Mouse (Mus musculus) hindbrain, embryonic 10.5 days (tissue): ENCODE data around the gene Gxylt1. TPM values are rescaled to one million over a fixed set of nuclear protein-coding genes. Genes with fewer than 3 reads are reported as not detected.
"Not testable (repeated sequence)": the region's sequence is repeated elsewhere in the genome, so short reads cannot be mapped to it uniquely, and the experiment has no call there.

Source experiments
- DNase-seq: peaks from one replicate; pipeline ENCODE4 v3.0.0-alpha.2; 2017; ENCODE audit warnings: low spot score
- H3K27ac ChIP-seq: fragments of 300-500 bp; sonication (generic); 2 replicates; pipeline ENCODE4 v1.5.1; 2016; ENCODE audit warnings: mild to moderate bottlenecking, moderate library complexity
- H3K27me3 ChIP-seq: fragments of 300-500 bp; sonication (generic); 2 replicates; pipeline ENCODE4 v1.6.1; 2016; ENCODE audit warnings: mild to moderate bottlenecking; ENCODE audit not compliant: poor library complexity, insufficient read depth, severe bottlenecking
- H3K36me3 ChIP-seq: fragments of 300-500 bp; sonication (generic); 2 replicates; pipeline ENCODE4 v1.6.1; 2016; ENCODE audit warnings: mild to moderate bottlenecking, moderate library complexity
- H3K4me1 ChIP-seq: fragments of 300-500 bp; sonication (generic); replicated peaks from 2 replicates; pipeline ENCODE4 v1.6.1; 2016; ENCODE audit warnings: mild to moderate bottlenecking
- H3K4me3 ChIP-seq: fragments of 300-500 bp; sonication (generic); 2 replicates; pipeline ENCODE4 v1.5.1; 2016; ENCODE audit warnings: mild to moderate bottlenecking, moderate library complexity
- H3K9me3 ChIP-seq: fragments of 300-500 bp; sonication (generic); 2 replicates; pipeline ENCODE4 v1.6.1; 2016; ENCODE audit warnings: mild to moderate bottlenecking, moderate library complexity
- WGBS: fragments of 180-500 bp; shearing (Covaris S2); methylation state at CpG from one replicate; pipeline ENCODE4 v1.1.7; 2016; 5-methylcytosine and 5-hydroxymethylcytosine counted together
- polyA plus RNA-seq: library from polyadenylated mRNA; unstranded; fragments of >200 nt; fragmentation: Nextera tagmentation; extraction: Ambion mirVana; gene quantifications from 2 replicates; pipeline ENCODE4 v1.2.1, GENCODE M21; 2016

Gxylt1 gene
- polyA plus RNA-seq, 1 experiment from 2014 or later = 11.0 TPM

DNA sequence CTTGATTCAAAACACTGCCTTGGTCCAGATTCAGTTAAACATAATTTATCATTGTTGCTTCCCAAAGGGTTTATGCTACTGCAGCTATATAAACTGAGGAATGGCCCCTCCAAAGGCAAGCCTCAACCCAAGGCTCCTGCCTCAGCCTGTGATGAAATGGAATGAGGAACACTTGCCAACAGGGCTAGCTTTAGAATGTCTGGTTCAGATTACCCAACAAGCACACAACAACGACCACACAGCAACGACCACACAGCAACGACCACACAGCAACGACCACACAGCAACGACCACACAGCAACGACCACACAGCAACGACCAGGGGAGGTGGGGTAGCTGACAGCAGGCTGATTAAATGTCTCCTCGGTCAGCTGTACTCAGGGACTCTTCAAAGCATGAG is 15.0 kb downstream of the Gxylt1 start:
- peaks cover 54% of the 10 kb centered on the region for H3K36me3 ChIP-seq
- H3K4me1 ChIP-seq = no peaks in the 10 kb centered on the region
- WGBS = 81% methylated on average over 8 of the region's 8 CpGs
- DNase-seq = no peak
- no peak overlapping the region for H3K4me3 ChIP-seq
- H3K27me3 ChIP-seq = no peaks in the 10 kb centered on the region
- H3K9me3 ChIP-seq = no peaks in the 10 kb centered on the region
- no peak overlapping the region for H3K27ac ChIP-seq

DNA sequence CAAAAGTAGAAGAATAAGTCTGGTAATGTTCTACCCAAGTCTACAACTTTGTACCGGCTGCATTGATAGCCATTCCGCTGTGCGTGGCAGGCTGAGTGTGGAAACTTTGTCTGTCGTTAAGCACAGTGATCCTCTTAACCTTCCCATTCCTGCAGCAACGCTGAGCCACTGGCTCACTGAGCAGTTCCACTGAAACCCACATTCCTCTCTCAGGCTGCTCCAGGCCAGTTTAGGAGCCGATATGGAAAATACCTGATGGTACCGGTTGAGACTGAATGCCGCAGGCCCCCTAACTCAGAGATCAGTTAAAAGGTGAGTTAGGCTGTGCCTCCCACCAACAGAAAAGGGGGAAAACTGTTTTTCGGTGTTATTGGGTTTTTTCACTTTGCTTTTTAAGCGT is 19.7 kb downstream of the Gxylt1 start:
- peaks cover 79% of the 10 kb centered on the region for H3K36me3 ChIP-seq
- H3K9me3 ChIP-seq = no peaks in the 10 kb centered on the region
- DNase-seq = peak; percentile 25
- no peak overlapping the region for H3K4me3 ChIP-seq
- WGBS = 69% methylated on average over 10 of the region's 10 CpGs
- no peaks in the 10 kb centered on the region for H3K27me3 ChIP-seq
- 0 out of 2 replicates have a peak, but pooled peaks cover 4% of the 10 kb centered on the region for H3K4me1 ChIP-seq
- no peak overlapping the region for H3K27ac ChIP-seq

DNA sequence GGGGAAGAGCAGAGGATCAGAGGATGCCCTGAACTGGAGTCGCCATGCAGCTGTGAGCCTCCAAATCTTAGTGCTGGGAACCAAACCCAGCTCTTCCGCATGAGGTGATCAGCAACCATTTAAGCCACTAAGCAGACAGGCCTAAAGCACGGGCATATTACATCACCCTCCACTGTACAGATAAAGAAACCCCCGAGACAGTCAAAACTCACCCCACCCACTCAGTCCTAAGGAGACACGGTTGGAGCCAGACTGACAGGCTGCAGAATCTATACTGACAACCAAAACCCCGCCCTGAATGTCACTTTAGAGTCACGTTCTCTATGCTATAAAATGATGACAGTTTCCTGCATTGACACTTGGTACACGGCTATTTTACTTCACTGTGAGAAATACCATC is 21.8 kb downstream of the Gxylt1 start:
- Histone ChIP-seq H3K27me3 (no peaks in the 10 kb centered on the region), H3K9me3 (no peaks in the 10 kb centered on the region), H3K36me3 (peaks cover 76% of the 10 kb centered on the region), H3K4me1 (0 out of 2 replicates have a peak, but pooled peaks cover 4% of the 10 kb centered on the region), H3K4me3 (no peak overlapping the region), H3K27ac (no peak overlapping the region)
- 92% methylated on average over 8 of the region's 8 CpGs for WGBS
- no peak for DNase-seq

DNA sequence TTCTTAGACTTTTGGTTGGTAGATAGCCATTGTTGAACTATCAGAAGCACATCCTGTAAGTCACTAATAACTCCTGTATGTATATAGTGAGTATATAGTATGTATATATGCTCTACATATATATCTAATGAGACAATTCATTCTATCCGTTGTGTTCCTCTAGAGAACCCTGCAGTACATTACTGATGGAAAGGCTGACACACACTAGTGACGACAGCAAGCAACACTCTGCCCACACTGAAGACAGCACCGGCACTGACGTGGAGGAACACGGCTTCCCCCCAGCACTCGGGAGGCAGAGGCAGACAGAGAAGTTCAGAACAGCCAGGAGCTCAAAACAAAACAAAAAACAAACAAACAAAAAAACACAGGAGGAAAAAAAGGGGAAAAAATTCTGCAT is 22.6 kb downstream of the Gxylt1 start:
- WGBS = 86% methylated on average over 6 of the region's 6 CpGs
- DNase-seq = no peak
- no peak overlapping the region for H3K27ac ChIP-seq

DNA sequence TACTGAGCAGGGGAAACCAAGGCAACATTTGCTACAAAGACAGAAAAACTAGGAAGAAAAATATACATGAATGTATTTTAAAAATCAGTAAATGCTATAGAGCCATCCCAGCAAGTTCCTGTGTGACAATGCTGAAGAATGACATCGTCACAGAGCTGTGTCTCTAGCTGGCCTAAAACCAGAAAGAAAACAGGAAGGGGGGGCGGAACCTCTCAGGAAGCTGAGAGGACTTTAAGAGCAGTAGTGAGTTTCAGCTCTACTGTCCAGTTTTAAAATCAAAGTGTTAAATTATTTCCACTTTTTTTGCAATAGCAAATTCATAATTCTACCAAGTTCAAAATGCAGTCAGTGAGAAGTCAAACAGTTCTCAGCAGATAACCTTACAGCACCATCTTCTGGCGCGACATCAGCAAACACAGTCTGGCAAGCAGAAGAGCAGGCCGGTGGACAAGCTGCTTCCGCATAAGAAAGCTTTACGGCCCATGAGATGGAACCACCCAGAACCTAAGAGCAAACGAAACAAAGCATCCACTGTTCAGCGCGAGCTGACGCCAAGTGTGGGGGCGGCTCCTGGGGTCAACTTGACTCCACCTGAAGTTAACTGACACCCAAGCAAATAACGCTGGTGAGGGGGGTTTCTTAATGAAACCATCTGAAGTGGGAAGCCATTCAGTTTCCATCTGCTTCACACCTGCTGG is 23.3 kb downstream of the Gxylt1 start:
- WGBS = 69% methylated on average over 13 of the region's 13 CpGs
- Histone ChIP-seq H3K27ac (no peak overlapping the region), H3K27me3 (no peaks in the 10 kb centered on the region), H3K9me3 (no peaks in the 10 kb centered on the region), H3K4me1 (0 out of 2 replicates have a peak, but pooled peaks cover 4% of the 10 kb centered on the region), H3K36me3 (peaks cover 75% of the 10 kb centered on the region), H3K4me3 (no peak overlapping the region)
- DNase-seq = peak; percentile 31

More for the DNA sequence above, 22.6 kb downstream of the Gxylt1 start:
- Histone ChIP-seq H3K27me3 (no peaks in the 10 kb centered on the region), H3K4me3 (no peak overlapping the region), H3K9me3 (no peaks in the 10 kb centered on the region), H3K36me3 (peaks cover 75% of the 10 kb centered on the region), H3K4me1 (0 out of 2 replicates have a peak, but pooled peaks cover 4% of the 10 kb centered on the region)

DNA sequence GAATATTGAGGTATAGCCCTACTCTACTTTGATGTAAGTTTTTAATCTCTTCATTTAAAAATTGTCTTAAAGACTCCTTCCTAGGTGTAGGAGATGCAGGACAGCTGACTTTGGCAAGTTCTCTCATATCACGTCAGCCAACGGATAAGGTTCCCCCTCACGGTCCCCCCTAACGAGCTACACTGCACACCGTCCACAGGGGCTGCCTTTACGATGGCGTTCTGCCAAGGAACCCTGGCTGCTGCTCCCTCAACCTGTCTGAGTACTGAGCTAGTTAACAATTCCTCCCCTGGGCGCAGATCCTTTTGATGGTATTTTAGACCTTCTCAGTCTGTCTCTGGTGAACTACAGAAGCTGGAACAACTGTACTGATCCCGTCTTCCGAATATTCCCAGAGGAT is 31.8 kb downstream of the Gxylt1 start:
- H3K27me3 ChIP-seq = no peaks in the 10 kb centered on the region
- no peak overlapping the region for H3K4me3 ChIP-seq
- no peaks in the 10 kb centered on the region for H3K4me1 ChIP-seq
- WGBS = 94% methylated on average over 10 of the region's 10 CpGs
- 0 out of 2 replicates have a peak, but pooled peaks cover 4% of the 10 kb centered on the region for H3K9me3 ChIP-seq
- no peak for DNase-seq
- no peak overlapping the region for H3K27ac ChIP-seq
- peaks cover 86% of the 10 kb centered on the region for H3K36me3 ChIP-seq

DNA sequence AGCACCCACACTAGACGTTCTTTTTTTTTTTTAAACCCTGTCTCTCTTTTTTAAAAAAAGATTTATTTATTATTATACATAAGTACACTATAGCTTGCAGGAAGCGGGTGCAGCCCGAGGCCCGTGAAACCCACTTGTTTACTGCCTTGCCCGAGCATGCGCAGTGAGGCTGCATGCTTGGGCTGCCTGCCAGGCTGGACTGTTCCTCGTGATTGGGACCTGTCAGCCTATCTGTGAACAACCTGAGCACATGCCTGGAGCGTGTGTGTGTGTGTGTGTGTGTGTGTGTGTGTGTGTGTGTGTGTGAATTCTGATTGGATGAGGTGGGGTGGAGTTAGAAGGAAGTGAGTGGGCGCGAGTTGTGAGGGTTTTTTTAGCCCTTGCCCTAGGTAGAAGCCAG is 38.5 kb downstream of the Gxylt1 start:
- not testable (repeated sequence) for H3K4me1 ChIP-seq, H3K4me3 ChIP-seq, H3K27ac ChIP-seq, H3K27me3 ChIP-seq, DNase-seq
- Histone ChIP-seq H3K9me3 (peaks cover 21% of the 10 kb centered on the region; the same call in 1 of the 2 replicates), H3K36me3 (peaks cover 48% of the 10 kb centered on the region)
- 96% methylated on average over 10 of the region's 10 CpGs for WGBS

DNA sequence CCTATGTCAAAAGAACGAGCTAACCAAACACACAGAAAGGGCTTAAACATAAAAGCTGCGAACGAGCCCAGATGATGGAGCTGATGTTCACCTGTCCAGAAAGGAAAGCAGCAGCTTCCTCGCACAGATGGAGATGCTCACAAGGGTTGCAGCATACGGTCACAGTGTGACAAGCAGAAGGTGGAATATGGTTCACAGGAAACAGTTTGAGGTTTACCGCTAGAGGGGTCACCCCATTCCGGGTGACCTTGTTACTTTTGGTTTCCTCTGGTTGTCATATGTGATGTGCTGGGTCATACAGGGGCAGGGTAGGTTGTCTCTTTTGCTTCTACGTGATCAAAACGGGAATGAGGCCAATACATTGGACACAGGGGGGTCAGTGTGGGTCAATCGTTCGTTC is 46.0 kb downstream of the Gxylt1 start:
- H3K36me3 ChIP-seq = no peaks in the 10 kb centered on the region
- no peaks in the 10 kb centered on the region for H3K27me3 ChIP-seq
- no peak overlapping the region for H3K27ac ChIP-seq
- 0 out of 2 replicates have a peak, but pooled peaks cover 2% of the 10 kb centered on the region for H3K4me1 ChIP-seq
- peaks cover 7% of the 10 kb centered on the region; the same call in 1 of the 2 replicates for H3K9me3 ChIP-seq
- H3K4me3 ChIP-seq = no peak overlapping the region
- WGBS = 83% methylated on average over 11 of the region's 11 CpGs
- no peak for DNase-seq

DNA sequence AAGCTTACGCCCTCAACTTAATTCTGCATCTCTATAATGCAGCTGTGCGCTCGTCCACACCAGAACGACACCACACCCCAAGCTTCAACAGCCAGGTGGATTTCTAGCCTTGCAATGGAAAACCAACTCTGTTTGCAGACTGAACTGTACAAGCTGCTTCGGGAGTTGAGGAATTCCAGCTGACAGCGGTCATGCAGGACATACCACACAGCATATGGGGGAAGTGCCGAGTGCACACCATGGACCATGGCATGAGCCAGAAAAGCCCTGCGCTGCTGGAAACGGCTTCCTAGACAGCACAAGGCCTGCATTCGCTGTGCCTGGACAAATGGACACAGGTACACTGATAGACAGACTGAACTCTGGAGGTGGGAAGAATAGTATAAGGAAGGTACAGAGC is 46.6 kb downstream of the Gxylt1 start:
- H3K9me3 ChIP-seq = no peaks in the 10 kb centered on the region; the same call in 1 of the 2 replicates
- no peaks in the 10 kb centered on the region for H3K36me3 ChIP-seq
- H3K27ac ChIP-seq = no peak overlapping the region
- DNase-seq = no peak
- WGBS = 87% methylated on average over 10 of the region's 10 CpGs
- H3K4me1 ChIP-seq = 0 out of 2 replicates have a peak, but pooled peaks cover 2% of the 10 kb centered on the region
- H3K4me3 ChIP-seq = no peak overlapping the region
- H3K27me3 ChIP-seq = no peaks in the 10 kb centered on the region

DNA sequence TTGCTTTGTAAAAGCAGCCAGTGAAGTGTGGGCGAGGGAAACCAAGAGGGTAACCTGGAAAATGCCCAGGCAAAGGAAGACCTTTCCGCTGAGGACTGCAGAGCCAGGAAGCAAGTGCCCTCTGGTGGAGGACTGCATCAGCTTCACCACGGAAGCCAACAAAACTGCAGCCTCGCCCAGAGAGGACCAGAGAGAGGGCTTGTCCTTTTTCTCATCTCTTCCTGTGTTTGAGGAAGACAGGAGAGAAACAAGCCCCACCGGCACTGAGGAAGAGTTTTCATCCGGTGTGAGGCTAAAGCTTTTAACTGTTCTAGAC is 47.3 kb downstream of the Gxylt1 start:
- WGBS = 29% methylated on average over 6 of the region's 6 CpGs
- Histone ChIP-seq H3K27me3 (no peaks in the 10 kb centered on the region), H3K4me1 (0 out of 2 replicates have a peak, but pooled peaks cover 2% of the 10 kb centered on the region), H3K36me3 (no peaks in the 10 kb centered on the region), H3K27ac (no peak overlapping the region), H3K9me3 (no peaks in the 10 kb centered on the region), H3K4me3 (no peak overlapping the region)
- DNase-seq = peak; percentile 53

DNA sequence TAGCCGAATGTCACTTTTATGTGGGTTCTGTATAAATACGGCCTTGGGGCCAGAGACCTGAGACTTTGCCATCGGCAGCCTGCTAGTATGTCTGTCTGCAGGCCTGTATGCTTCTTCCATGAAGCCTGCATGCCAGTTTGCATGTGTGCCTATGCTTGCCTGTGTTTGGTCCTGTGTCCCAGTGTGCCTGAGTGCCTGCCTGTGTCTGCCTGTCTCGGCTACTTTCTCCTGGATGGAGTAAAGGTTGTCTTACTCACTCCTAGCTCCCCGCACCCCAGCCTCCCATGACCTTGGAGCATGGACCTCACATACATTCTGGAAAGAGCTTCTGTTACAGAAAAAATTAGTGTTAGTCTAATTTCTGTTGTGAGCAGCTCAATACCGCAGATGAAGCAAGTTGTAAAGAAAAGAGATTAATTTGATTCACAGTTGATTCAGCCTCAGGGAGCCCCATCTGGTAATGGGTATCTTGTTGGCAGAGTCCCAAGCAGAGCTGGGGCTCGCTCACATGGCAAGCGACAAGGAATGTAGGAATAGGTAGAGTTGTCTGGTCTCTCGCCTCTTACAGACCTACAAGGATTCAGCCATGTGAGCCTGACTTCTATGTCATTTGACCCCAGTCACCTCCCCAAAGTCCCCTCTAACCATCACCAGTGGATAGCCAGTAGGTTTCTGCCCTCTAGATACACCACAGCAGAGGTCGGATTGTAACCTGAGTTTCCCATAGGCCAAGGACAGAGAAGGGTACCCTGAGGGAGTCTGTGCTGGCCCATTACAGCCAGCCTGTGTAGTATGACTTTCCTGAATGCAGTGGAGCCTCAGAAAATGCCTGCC is 47.8 kb downstream of the Gxylt1 start:
- Histone ChIP-seq H3K4me3 (no peak overlapping the region), H3K36me3 (no peaks in the 10 kb centered on the region), H3K9me3 (no peaks in the 10 kb centered on the region), H3K27ac (no peak overlapping the region), H3K27me3 (no peaks in the 10 kb centered on the region), H3K4me1 (0 out of 2 replicates have a peak, but pooled peaks cover 2% of the 10 kb centered on the region)
- DNase-seq = no peak
- WGBS = 93% methylated on average over 10 of the region's 10 CpGs

DNA sequence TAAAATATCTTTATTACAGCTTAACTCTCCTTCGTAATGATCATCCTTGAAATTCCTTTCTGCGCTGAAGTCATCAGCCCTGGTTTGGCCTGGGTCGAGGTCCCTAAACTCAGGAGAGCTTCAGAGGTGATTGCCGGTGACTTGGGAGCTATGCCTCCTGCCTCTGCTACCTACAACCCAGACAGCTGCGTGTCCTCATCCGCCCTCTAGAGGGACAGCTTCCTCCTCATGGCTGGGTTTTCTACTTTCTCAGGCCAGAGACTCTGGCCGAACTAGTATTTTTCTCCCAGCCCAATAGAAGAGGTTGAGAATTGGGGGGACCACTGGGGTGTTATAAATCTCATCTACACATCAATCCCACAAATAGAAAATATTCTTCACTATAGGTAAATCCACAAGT is 52.5 kb downstream of the Gxylt1 start:
- DNase-seq = no peak
- no peaks in the 10 kb centered on the region for H3K27me3 ChIP-seq
- no peaks in the 10 kb centered on the region for H3K9me3 ChIP-seq
- H3K4me1 ChIP-seq = 0 out of 2 replicates have a peak, but pooled peaks cover 2% of the 10 kb centered on the region
- H3K36me3 ChIP-seq = no peaks in the 10 kb centered on the region
- WGBS = 59% methylated on average over 7 of the region's 7 CpGs
- H3K4me3 ChIP-seq = no peak overlapping the region
- H3K27ac ChIP-seq = no peak overlapping the region

DNA sequence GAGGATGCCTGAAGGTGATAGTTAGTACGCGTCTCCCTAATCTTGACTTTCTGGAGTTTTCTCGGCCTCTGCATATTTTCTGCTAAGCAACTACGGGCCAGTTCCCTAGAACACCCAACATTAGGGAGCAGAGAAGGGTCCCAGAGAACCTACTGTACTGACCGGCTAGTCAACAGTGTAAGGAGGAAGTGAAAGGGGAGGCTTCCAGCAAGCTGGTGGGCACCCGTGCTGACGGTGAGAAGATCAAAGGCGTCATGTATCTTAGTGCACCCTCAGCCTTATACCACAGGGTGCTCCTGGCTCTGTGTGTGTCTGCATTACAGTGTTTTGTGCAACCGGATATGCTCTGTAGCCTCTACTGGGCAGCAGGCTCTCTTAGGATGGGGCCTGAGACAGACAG is 62.4 kb downstream of the Gxylt1 start:
- Histone ChIP-seq H3K9me3 (no peaks in the 10 kb centered on the region), H3K4me1 (peaks cover 3% of the 10 kb centered on the region; the same call in 1 of the 2 replicates), H3K36me3 (no peaks in the 10 kb centered on the region), H3K4me3 (no peak overlapping the region), H3K27ac (no peak overlapping the region), H3K27me3 (peaks cover 4% of the 10 kb centered on the region; the same call in 1 of the 2 replicates)
- no peak for DNase-seq
- 95% methylated on average over 9 of the region's 9 CpGs for WGBS
